Mouse (Mus musculus): ENCODE results near the gene Ramp3.
"Not testable (repeated sequence)": the region's sequence is repeated elsewhere in the genome, so short reads cannot be mapped to it uniquely, and the experiment has no call there.

Gene Ramp3

DNA sequence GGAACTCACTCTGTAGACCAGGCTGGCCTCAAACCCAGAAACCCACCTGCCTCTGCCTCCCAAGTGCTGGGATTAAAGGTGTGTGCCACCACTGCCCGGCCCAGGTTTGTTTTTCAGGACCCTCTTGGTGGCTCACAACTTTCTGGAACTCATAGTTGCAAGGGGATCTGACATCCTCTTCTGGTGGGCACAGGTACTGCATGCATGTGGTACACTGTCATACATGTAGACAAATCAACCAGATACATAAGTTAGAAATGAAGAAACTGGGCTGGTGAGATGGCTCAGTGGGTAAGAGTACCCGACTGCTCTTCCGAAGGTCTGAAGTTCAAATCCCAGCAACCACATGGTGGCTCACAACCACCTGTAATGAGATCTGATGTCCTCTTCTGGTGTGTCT lies 5.3 kb upstream of the Ramp3 start:
- H3K4me1 ChIP-seq (replicated peaks; ENCODE audit: low read depth, low read length); H3K36me3 ChIP-seq (ENCODE audit: insufficient read depth, low read length); H3K4me3 ChIP-seq (replicated peaks; ENCODE audit: low read length); H3K27me3 ChIP-seq (ENCODE audit: insufficient read depth, low read length); H3K9me3 ChIP-seq (ENCODE audit: low read length): not testable (repeated sequence)
- peak; percentile 82 for TF ChIP-seq CTCF (conservative IDR thresholded peaks at IDR 0.05; ENCODE audit: low read length)

DNA sequence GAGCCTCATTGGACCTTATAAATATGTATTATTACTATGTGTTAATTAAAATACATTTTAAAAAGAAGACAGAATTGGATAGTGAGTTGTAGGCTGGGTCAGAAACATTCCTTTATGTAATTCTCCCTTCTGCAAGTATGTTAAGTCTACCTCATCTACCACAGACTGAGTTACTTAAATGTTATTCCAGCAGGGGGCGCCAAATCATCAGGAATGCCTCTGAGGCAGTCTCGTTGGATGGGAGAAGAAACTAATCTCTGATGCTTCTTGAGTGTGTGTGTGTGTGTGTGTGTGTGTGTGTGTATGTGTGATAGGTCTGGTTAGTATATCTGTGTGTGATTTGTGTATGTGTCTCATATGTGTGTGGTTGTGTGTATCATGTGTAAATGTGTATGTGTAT lies 3.4 kb upstream of the Ramp3 start:
- no peak for TF ChIP-seq NANOG (IDR thresholded peaks at IDR 0.05; ENCODE audit: borderline replicate concordance, low read length)
- peak; percentile 42 for TF ChIP-seq CTCF (conservative IDR thresholded peaks at IDR 0.05; ENCODE audit: low read length)
- Histone ChIP-seq H3K36me3 (ENCODE audit: insufficient read depth, low read length) (no peaks in the 10 kb centered on the region), H3K9me3 (ENCODE audit: low read length) (no peaks in the 10 kb centered on the region)

DNA sequence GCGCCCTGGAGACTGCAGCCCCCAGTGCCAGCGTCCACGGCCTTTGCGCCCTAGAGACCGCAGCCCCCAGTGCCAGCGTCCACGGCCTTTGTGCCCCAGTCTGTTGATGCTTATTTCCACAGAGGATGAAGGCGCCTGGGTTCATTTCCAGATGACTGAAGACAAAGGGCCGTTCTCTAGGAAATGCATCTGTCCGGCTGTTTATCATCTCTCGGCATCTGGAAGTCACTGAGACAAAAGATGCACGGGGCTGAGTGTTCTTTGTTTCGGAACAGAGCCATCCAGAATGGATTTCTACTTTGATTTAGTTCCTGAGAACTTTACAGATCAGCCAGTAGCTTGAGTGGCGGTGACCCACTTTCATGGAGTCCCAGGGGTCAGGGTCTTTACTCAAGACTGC lies 2.9 kb downstream of the Ramp3 start:
- H3K4me3 ChIP-seq (replicated peaks; ENCODE audit: low read length), result peak overlapping the region; percentile 73
- peaks cover 3% of the 10 kb centered on the region; the same call in 1 of the 2 replicates for H3K9me3 ChIP-seq (ENCODE audit: low read length)
- H3K27me3 ChIP-seq (ENCODE audit: insufficient read depth, low read length), result peaks cover 15% of the 10 kb centered on the region
- no peak for TF ChIP-seq CTCF (conservative IDR thresholded peaks at IDR 0.05; ENCODE audit: low read length)
- no peak for TF ChIP-seq NANOG (IDR thresholded peaks at IDR 0.05; ENCODE audit: borderline replicate concordance, low read length)
- TF ChIP-seq POU5F1 (IDR thresholded peaks at IDR 0.05; ENCODE audit: borderline replicate concordance, low read length), result no peak
- no peaks in the 10 kb centered on the region for H3K36me3 ChIP-seq (ENCODE audit: insufficient read depth, low read length)
- H3K4me1 ChIP-seq (replicated peaks; ENCODE audit: low read depth, low read length), result peaks cover 41% of the 10 kb centered on the region

More for the DNA sequence above, 3.4 kb upstream of the Ramp3 start:
- Histone ChIP-seq H3K27me3 (ENCODE audit: insufficient read depth, low read length) (peaks cover 13% of the 10 kb centered on the region), H3K4me1 (replicated peaks; ENCODE audit: low read depth, low read length) (peaks cover 25% of the 10 kb centered on the region), H3K4me3 (replicated peaks; ENCODE audit: low read length) (no peak overlapping the region)

DNA sequence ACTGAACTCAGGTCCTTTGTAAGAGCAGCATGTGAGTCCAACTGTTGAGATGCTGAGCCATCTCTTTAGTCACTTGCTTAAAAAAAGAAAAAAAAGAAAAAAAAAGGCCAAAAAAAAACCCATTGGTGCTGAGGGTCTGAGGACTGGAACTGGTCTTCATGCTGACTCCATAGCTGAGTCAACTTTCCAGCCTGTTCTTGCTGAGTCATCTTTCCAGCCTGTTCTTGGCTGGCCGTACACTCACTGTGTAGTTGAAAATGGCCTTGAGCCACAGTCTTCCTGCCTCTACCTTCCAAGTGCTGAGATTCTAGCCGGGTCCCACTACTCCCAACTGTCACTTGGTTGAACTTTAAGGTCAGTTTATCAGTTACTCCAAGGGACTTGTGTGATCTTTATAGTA lies 8.3 kb downstream of the Ramp3 start:
- TF ChIP-seq NANOG (IDR thresholded peaks at IDR 0.05; ENCODE audit: borderline replicate concordance, low read length) (no peak), CTCF (conservative IDR thresholded peaks at IDR 0.05; ENCODE audit: low read length) (no peak), POU5F1 (IDR thresholded peaks at IDR 0.05; ENCODE audit: borderline replicate concordance, low read length) (no peak)
- Histone ChIP-seq H3K4me1 (replicated peaks; ENCODE audit: low read depth, low read length) (peaks cover 1% of the 10 kb centered on the region), H3K36me3 (ENCODE audit: insufficient read depth, low read length) (no peaks in the 10 kb centered on the region), H3K9me3 (ENCODE audit: low read length) (peaks cover 3% of the 10 kb centered on the region; the same call in 1 of the 2 replicates), H3K27me3 (ENCODE audit: insufficient read depth, low read length) (peaks cover 6% of the 10 kb centered on the region; the same call in 1 of the 2 replicates), H3K4me3 (replicated peaks; ENCODE audit: low read length) (no peak overlapping the region)

DNA sequence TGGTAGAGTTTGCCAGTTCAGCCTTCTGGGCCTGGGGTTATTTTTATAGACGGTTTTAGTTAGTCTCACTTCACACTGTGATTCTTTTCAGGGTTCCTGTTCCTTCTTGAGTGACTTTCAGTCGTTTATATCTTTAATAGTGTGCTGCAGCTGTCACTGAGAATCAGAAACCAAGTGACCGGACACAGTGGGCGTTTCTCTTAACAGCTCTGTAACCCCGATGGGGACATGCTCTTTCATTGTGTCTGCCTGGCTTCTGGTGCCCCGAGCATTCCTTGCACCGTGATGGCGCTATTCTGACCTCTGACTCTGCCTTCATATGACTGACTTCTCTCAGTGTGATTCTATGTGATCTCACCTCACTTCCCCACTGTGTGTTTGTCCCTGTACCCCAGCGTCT lies 10.7 kb downstream of the Ramp3 start:
- Histone ChIP-seq H3K4me3 (replicated peaks; ENCODE audit: low read length) (no peak overlapping the region), H3K4me1 (replicated peaks; ENCODE audit: low read depth, low read length) (no peaks in the 10 kb centered on the region; the same call in 1 of the 2 replicates), H3K9me3 (ENCODE audit: low read length) (peaks cover 3% of the 10 kb centered on the region; the same call in 1 of the 2 replicates), H3K36me3 (ENCODE audit: insufficient read depth, low read length) (no peaks in the 10 kb centered on the region), H3K27me3 (ENCODE audit: insufficient read depth, low read length) (0 out of 2 replicates have a peak, but pooled peaks cover 1% of the 10 kb centered on the region)
- TF ChIP-seq POU5F1 (IDR thresholded peaks at IDR 0.05; ENCODE audit: borderline replicate concordance, low read length) (no peak), NANOG (IDR thresholded peaks at IDR 0.05; ENCODE audit: borderline replicate concordance, low read length) (no peak), CTCF (conservative IDR thresholded peaks at IDR 0.05; ENCODE audit: low read length) (no peak)

DNA sequence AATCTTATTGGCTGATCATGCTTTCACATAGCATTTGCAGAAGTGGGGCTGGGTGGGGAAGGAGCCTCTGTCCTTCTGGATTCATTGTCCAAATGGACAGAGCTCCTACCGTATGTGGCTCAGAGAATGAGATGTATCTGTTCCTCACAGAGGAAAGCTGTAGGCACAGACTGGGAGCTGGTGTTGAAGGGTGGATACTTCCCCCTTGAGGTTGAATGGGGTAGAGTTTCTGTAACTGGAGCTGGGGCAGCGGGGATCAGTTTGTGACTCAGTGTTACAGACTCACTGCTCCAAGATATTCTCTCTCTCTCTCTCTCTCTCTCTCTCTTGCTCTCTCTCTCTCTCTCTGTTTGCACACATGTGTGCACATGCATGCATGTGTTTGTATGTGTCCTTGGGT lies 11.7 kb downstream of the Ramp3 start:
- TF ChIP-seq POU5F1 (IDR thresholded peaks at IDR 0.05; ENCODE audit: borderline replicate concordance, low read length) (no peak), CTCF (conservative IDR thresholded peaks at IDR 0.05; ENCODE audit: low read length) (peak; percentile 11; the same call in 1 of the 2 replicates), NANOG (IDR thresholded peaks at IDR 0.05; ENCODE audit: borderline replicate concordance, low read length) (no peak)
- Histone ChIP-seq H3K9me3 (ENCODE audit: low read length) (peaks cover 3% of the 10 kb centered on the region; the same call in 1 of the 2 replicates), H3K27me3 (ENCODE audit: insufficient read depth, low read length) (no peaks in the 10 kb centered on the region), H3K4me1 (replicated peaks; ENCODE audit: low read depth, low read length) (peaks cover 7% of the 10 kb centered on the region), H3K4me3 (replicated peaks; ENCODE audit: low read length) (no peak overlapping the region), H3K36me3 (ENCODE audit: insufficient read depth, low read length) (0 out of 2 replicates have a peak, but pooled peaks cover 3% of the 10 kb centered on the region)

DNA sequence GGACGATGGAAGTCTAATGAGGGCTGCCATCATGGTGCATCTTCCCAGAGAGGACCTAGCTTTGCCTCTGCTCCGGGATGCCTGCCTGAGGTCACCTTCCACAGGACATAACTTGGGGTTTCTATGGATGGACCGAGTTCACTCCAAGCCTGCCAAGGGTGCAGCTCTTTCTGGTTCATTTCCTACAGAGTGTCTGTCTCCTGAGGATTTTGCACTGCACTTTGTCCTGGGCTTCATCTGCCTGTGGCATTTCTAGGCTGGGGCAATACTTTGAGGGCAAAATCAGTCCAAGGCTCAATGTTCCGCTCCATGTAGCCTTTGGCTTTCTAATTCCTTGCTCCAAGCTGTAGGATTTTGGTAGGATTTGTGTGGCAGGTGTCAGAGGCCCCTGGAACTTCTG lies 12.5 kb downstream of the Ramp3 start:
- Histone ChIP-seq H3K4me1 (replicated peaks; ENCODE audit: low read depth, low read length) (peaks cover 15% of the 10 kb centered on the region), H3K36me3 (ENCODE audit: insufficient read depth, low read length) (0 out of 2 replicates have a peak, but pooled peaks cover 3% of the 10 kb centered on the region), H3K27me3 (ENCODE audit: insufficient read depth, low read length) (no peaks in the 10 kb centered on the region), H3K4me3 (replicated peaks; ENCODE audit: low read length) (no peak overlapping the region), H3K9me3 (ENCODE audit: low read length) (no peaks in the 10 kb centered on the region; the same call in 1 of the 2 replicates)
- TF ChIP-seq CTCF (conservative IDR thresholded peaks at IDR 0.05; ENCODE audit: low read length), result no peak
- TF ChIP-seq POU5F1 (IDR thresholded peaks at IDR 0.05; ENCODE audit: borderline replicate concordance, low read length), result no peak
- TF ChIP-seq NANOG (IDR thresholded peaks at IDR 0.05; ENCODE audit: borderline replicate concordance, low read length), result no peak

DNA sequence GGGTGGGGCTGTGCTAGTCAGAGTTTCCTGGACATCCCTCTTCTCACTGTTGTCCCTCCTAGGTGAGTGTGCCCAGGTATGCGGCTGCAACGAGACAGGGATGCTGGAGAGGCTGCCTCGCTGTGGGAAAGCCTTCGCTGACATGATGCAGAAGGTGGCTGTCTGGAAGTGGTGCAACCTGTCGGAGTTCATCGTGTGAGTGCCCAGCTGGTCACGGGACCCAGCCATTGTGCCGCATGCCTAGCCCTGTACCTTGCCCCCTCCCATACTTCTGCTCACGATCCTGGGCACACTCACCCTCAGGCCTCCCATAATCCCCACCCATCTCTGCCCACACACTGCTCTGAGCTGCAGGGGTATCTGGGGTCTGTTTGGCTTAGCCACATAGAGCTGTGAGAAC lies 16.4 kb downstream of the Ramp3 start:
- peaks cover 38% of the 10 kb centered on the region for H3K4me1 ChIP-seq (replicated peaks; ENCODE audit: low read depth, low read length)
- TF ChIP-seq POU5F1 (IDR thresholded peaks at IDR 0.05; ENCODE audit: borderline replicate concordance, low read length) (no peak), CTCF (conservative IDR thresholded peaks at IDR 0.05; ENCODE audit: low read length) (no peak), NANOG (IDR thresholded peaks at IDR 0.05; ENCODE audit: borderline replicate concordance, low read length) (no peak)
- H3K9me3 ChIP-seq (ENCODE audit: low read length), result no peaks in the 10 kb centered on the region
- peaks cover 8% of the 10 kb centered on the region for H3K27me3 ChIP-seq (ENCODE audit: insufficient read depth, low read length)
- 0 out of 2 replicates have a peak, but pooled peaks cover 3% of the 10 kb centered on the region for H3K36me3 ChIP-seq (ENCODE audit: insufficient read depth, low read length)
- H3K4me3 ChIP-seq (replicated peaks; ENCODE audit: low read length), result no peak overlapping the region

DNA sequence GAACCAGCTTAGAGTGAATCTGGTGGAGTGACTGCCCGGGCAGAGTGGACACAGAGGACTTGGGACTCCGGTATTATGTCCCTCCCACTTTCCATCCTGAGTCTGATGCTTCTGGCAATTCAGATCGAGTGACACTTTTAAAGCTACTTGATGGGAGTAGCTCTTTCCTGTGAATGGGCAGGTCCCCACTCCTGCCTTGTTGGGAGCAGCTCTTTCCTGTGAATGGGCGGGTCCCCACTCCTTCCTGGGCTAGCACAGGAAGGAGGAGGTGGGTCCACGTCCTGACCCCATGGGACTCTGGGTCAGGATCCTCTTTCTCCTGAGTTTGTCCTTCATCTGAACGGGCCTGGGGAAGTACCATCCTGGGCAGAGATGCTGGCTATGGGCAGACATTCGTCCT lies 17.1 kb downstream of the Ramp3 start:
- Histone ChIP-seq H3K36me3 (ENCODE audit: insufficient read depth, low read length) (0 out of 2 replicates have a peak, but pooled peaks cover 3% of the 10 kb centered on the region), H3K9me3 (ENCODE audit: low read length) (no peaks in the 10 kb centered on the region), H3K4me3 (replicated peaks; ENCODE audit: low read length) (no peak overlapping the region), H3K4me1 (replicated peaks; ENCODE audit: low read depth, low read length) (peaks cover 45% of the 10 kb centered on the region), H3K27me3 (ENCODE audit: insufficient read depth, low read length) (peaks cover 8% of the 10 kb centered on the region)
- TF ChIP-seq CTCF (conservative IDR thresholded peaks at IDR 0.05; ENCODE audit: low read length) (no peak), POU5F1 (IDR thresholded peaks at IDR 0.05; ENCODE audit: borderline replicate concordance, low read length) (no peak), NANOG (IDR thresholded peaks at IDR 0.05; ENCODE audit: borderline replicate concordance, low read length) (no peak)

Data from E14TG2a.4 (cell line).